Comparison of ENCODE assay signal across 18 mouse cellular contexts in the genomic region with DNA sequence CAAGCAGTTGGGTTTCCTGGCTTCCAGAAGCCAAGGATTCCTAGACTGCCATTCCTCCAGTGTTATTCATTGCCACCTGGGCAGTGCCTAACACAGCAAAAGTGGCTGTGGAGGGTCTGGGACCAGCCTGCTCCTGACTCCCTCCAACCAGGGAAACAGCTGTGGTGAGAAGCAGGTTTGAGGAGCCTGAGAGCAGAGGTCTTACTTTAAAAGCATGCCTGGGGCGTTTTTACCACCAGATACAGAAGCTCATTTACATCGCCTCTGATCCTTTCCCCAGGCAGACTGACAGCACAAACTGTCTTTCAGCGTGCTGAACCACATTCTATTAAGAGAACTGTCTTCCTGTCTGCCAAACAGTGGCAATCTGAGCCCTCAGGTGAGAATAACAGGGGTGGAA.
DNase-seq lines count a peak whose midpoint lies in the region; ATAC-seq and TF ChIP-seq lines count a peak whose summit lies in the region.
"Had no signal": no experiment of that assay in that cellular context is flagged by ENCODE, and none has a peak within 500 bp of the region (broad histone marks: within the 10 kb centered on the region; RNA-seq: fewer than 3 reads in every experiment).

No protein-coding gene starts in this region.

- no peak overlapping the region for H3K4me2 ChIP-seq in heart, embryonic 16.5 days (ENCODE audit: low read depth, low read length)
- no peak overlapping the region for H3K4me2 ChIP-seq in embryonic facial prominence, embryonic 11.5 days (ENCODE audit: low read depth, low read length)
- no peak overlapping the region for H3K4me2 ChIP-seq in limb, embryonic 15.5 days

- no peak for TF ChIP-seq CTCF in left cerebral cortex, adult 2 months (IDR thresholded peaks at IDR 0.05)

- H3K27ac ChIP-seq in heart, embryonic 16.5 days (ENCODE audit: low read length): peak overlapping the region; percentile 49
- H3K27ac ChIP-seq in embryonic facial prominence, embryonic 11.5 days (replicated peaks; ENCODE audit: low read depth, low read length): no peak overlapping the region
- H3K27ac ChIP-seq in limb, embryonic 15.5 days: peak overlapping the region; percentile 11; the same call in 1 of the 2 replicates
- H3K27ac ChIP-seq in left cerebral cortex, adult 2 months: no peak overlapping the region
- H3K27ac ChIP-seq: forebrain, embryonic 10.5 days; stomach, postnatal 0 days had no signal

- no peaks in the 10 kb centered on the region for H3K36me3 ChIP-seq in heart, embryonic 16.5 days (ENCODE audit: control insufficient read depth, insufficient read depth)
- H3K36me3 ChIP-seq in embryonic facial prominence, embryonic 11.5 days (replicated peaks; ENCODE audit: control insufficient read depth, insufficient read depth, low read depth, low read length): no peaks in the 10 kb centered on the region
- no peaks in the 10 kb centered on the region; the same call in 1 of the 2 replicates for H3K36me3 ChIP-seq in limb, embryonic 15.5 days
- H3K36me3 ChIP-seq: forebrain, embryonic 10.5 days had no signal

- DNase-seq in heart, postnatal 4 days: no peak
- peak; percentile 12 for DNase-seq in ZHBTc4 (ENCODE audit: low read depth, low spot score)
- DNase-seq in embryonic facial prominence, embryonic 11.5 days (ENCODE audit: low spot score): peak; percentile 52
- DNase-seq in spleen, adult 18-20 months: no peak
- DNase-seq in left cerebral cortex, adult 2 months (ENCODE audit: extremely low spot score in 1 of 2, low spot score in 2 of 2): no peak
- DNase-seq: adrenal gland, adult 2 months; cerebellum, adult 8-10 months; gastrocnemius, postnatal 10 days; liver; lung, adult 2 months; right cerebral cortex, adult 18-20 months had no signal

- H3K27me3 ChIP-seq in heart, embryonic 16.5 days (ENCODE audit: control insufficient read depth, insufficient read depth, low read length): no peaks in the 10 kb centered on the region
- H3K27me3 ChIP-seq in embryonic facial prominence, embryonic 11.5 days (ENCODE audit: control insufficient read depth, insufficient read depth, low read length): no peaks in the 10 kb centered on the region
- H3K27me3 ChIP-seq in limb, embryonic 15.5 days: no peaks in the 10 kb centered on the region

- ATAC-seq in heart, embryonic 16.5 days (replicated peaks; ENCODE audit: extremely low read depth, insufficient read depth, low FRiP score): 0 out of 2 replicates have a peak, but pooled peaks have one; percentile 8
- peak; percentile 20; the same call in 1 of the 2 replicates for ATAC-seq in embryonic facial prominence, embryonic 11.5 days (replicated peaks; ENCODE audit: insufficient number of reproducible peaks, low FRiP score, low TSS enrichment, low read depth)
- no peak for ATAC-seq in limb, embryonic 15.5 days (ENCODE audit: insufficient number of reproducible peaks, low FRiP score, low TSS enrichment, low read depth)
- ATAC-seq in frontal cortex, adult (ENCODE audit: low TSS enrichment): no peak

- 44% methylated on average over 3 of the region's 3 CpGs for WGBS in heart, embryonic 16.5 days
- 22% methylated on average over 3 of the region's 3 CpGs for WGBS in embryonic facial prominence, embryonic 11.5 days
- 23% methylated on average over 3 of the region's 3 CpGs for WGBS in limb, embryonic 15.5 days

- no peaks in the 10 kb centered on the region; the same call in 1 of the 2 replicates for H3K9me3 ChIP-seq in heart, embryonic 16.5 days (replicated peaks; ENCODE audit: control insufficient read depth, low read length)
- H3K9me3 ChIP-seq in embryonic facial prominence, embryonic 11.5 days (replicated peaks; ENCODE audit: control insufficient read depth, low read length): no peaks in the 10 kb centered on the region
- H3K9me3 ChIP-seq in limb, embryonic 15.5 days: no peaks in the 10 kb centered on the region
- H3K9me3 ChIP-seq: forebrain, embryonic 10.5 days; G1E had no signal

- intact Hi-C loops in left cerebral cortex, adult 2 months (cut with DNase I): no loop called here

- no peak overlapping the region for H3K9ac ChIP-seq in heart, embryonic 16.5 days (ENCODE audit: low read length)
- no peak overlapping the region for H3K9ac ChIP-seq in embryonic facial prominence, embryonic 11.5 days (replicated peaks; ENCODE audit: low read length)
- H3K9ac ChIP-seq in limb, embryonic 15.5 days: no peak overlapping the region

- H3K4me3 ChIP-seq in heart, embryonic 16.5 days (ENCODE audit: low read length): no peak overlapping the region
- H3K4me3 ChIP-seq in embryonic facial prominence, embryonic 11.5 days (ENCODE audit: low read depth, low read length): no peak overlapping the region
- H3K4me3 ChIP-seq in limb, embryonic 15.5 days: no peak overlapping the region
- H3K4me3 ChIP-seq in left cerebral cortex, adult 2 months: no peak overlapping the region
- H3K4me3 ChIP-seq: forebrain, embryonic 10.5 days; myocyte had no signal

- H3K4me1 ChIP-seq in heart, embryonic 16.5 days (ENCODE audit: control insufficient read depth, insufficient read depth, low read length): peaks cover 18% of the 10 kb centered on the region
- H3K4me1 ChIP-seq in embryonic facial prominence, embryonic 11.5 days (ENCODE audit: control insufficient read depth, insufficient read depth, low read length): no peaks in the 10 kb centered on the region
- H3K4me1 ChIP-seq in limb, embryonic 15.5 days: peaks cover 16% of the 10 kb centered on the region

Comparison
In these comparisons a context has a peak if more than half of its experiments do, and no peak if none do; other contexts are left out.
1. ATAC-seq: peak in heart, embryonic 16.5 days (single experiment) and embryonic facial prominence, embryonic 11.5 days (single experiment); none in limb, embryonic 15.5 days (single experiment) and frontal cortex, adult (single experiment).
2. H3K27ac ChIP-seq: peak in heart, embryonic 16.5 days (single experiment) and limb, embryonic 15.5 days (single experiment); none in embryonic facial prominence, embryonic 11.5 days (single experiment) and left cerebral cortex, adult 2 months (single experiment).
3. DNase-seq: peak in ZHBTc4 (single experiment) and embryonic facial prominence, embryonic 11.5 days (single experiment); none in heart, postnatal 4 days (single experiment), spleen, adult 18-20 months (0 of 2) and left cerebral cortex, adult 2 months (0 of 2).